Mouse (Mus musculus): ENCODE results near the gene Syt1. TPM values are rescaled to one million over a fixed set of nuclear protein-coding genes. Genes with fewer than 3 reads are reported as not detected.

The Syt1 gene
- polyA plus RNA-seq, 1 experiment from 2014 or later: 109 TPM

GRCm38 (mm10) chr10:108569568-108570139, 441.1 kb downstream of the Syt1 start:
- no peaks in the 10 kb centered on the region for H3K27me3 ChIP-seq (replicated peaks; ENCODE audit: control insufficient read depth, insufficient read depth, low read length)
- no peaks in the 10 kb centered on the region for H3K9me3 ChIP-seq (ENCODE audit: control insufficient read depth, low read length)
- no peak overlapping the region for H3K9ac ChIP-seq (replicated peaks; ENCODE audit: low read depth, low read length)
- no peak for ATAC-seq
- H3K36me3 ChIP-seq (ENCODE audit: control insufficient read depth, insufficient read depth): no peaks in the 10 kb centered on the region
- H3K4me2 ChIP-seq (ENCODE audit: low read length): no peak overlapping the region
- no peaks in the 10 kb centered on the region for H3K4me1 ChIP-seq (replicated peaks; ENCODE audit: control insufficient read depth, insufficient read depth, low read length)
- H3K27ac ChIP-seq (ENCODE audit: low read length): no peak overlapping the region
- H3K4me3 ChIP-seq (replicated peaks; ENCODE audit: low read length): no peak overlapping the region
- 58% methylated on average over 6 of the region's 6 CpGs for WGBS

GRCm38 (mm10) chr10:108568925-108569324, 441.9 kb downstream of the Syt1 start:
- Histone ChIP-seq H3K4me1 (replicated peaks; ENCODE audit: control insufficient read depth, insufficient read depth, low read length) (no peaks in the 10 kb centered on the region), H3K27ac (ENCODE audit: low read length) (no peak overlapping the region), H3K27me3 (replicated peaks; ENCODE audit: control insufficient read depth, insufficient read depth, low read length) (no peaks in the 10 kb centered on the region), H3K9ac (replicated peaks; ENCODE audit: low read depth, low read length) (no peak overlapping the region), H3K4me3 (replicated peaks; ENCODE audit: low read length) (no peak overlapping the region), H3K4me2 (ENCODE audit: low read length) (no peak overlapping the region), H3K36me3 (ENCODE audit: control insufficient read depth, insufficient read depth) (no peaks in the 10 kb centered on the region), H3K9me3 (ENCODE audit: control insufficient read depth, low read length) (no peaks in the 10 kb centered on the region)
- ATAC-seq: no peak
- 51% methylated on average over 6 of the region's 6 CpGs for WGBS

GRCm38 (mm10) chr10:108568136-108568535, 442.6 kb downstream of the Syt1 start:
- 15% methylated on average over 8 of the region's 8 CpGs for WGBS
- no peaks in the 10 kb centered on the region for H3K9me3 ChIP-seq (ENCODE audit: control insufficient read depth, low read length)
- no peaks in the 10 kb centered on the region for H3K4me1 ChIP-seq (replicated peaks; ENCODE audit: control insufficient read depth, insufficient read depth, low read length)
- no peak overlapping the region for H3K4me2 ChIP-seq (ENCODE audit: low read length)
- no peaks in the 10 kb centered on the region for H3K27me3 ChIP-seq (replicated peaks; ENCODE audit: control insufficient read depth, insufficient read depth, low read length)
- no peak for ATAC-seq
- no peak overlapping the region for H3K9ac ChIP-seq (replicated peaks; ENCODE audit: low read depth, low read length)
- no peak overlapping the region for H3K4me3 ChIP-seq (replicated peaks; ENCODE audit: low read length)
- H3K36me3 ChIP-seq (ENCODE audit: control insufficient read depth, insufficient read depth): no peaks in the 10 kb centered on the region
- H3K27ac ChIP-seq (ENCODE audit: low read length): no peak overlapping the region

GRCm38 (mm10) chr10:108567456-108567855, 443.3 kb downstream of the Syt1 start:
- Histone ChIP-seq H3K27ac (ENCODE audit: low read length) (no peak overlapping the region), H3K4me2 (ENCODE audit: low read length) (no peak overlapping the region), H3K27me3 (replicated peaks; ENCODE audit: control insufficient read depth, insufficient read depth, low read length) (no peaks in the 10 kb centered on the region), H3K36me3 (ENCODE audit: control insufficient read depth, insufficient read depth) (no peaks in the 10 kb centered on the region), H3K4me3 (replicated peaks; ENCODE audit: low read length) (no peak overlapping the region), H3K9me3 (ENCODE audit: control insufficient read depth, low read length) (no peaks in the 10 kb centered on the region), H3K9ac (replicated peaks; ENCODE audit: low read depth, low read length) (no peak overlapping the region), H3K4me1 (replicated peaks; ENCODE audit: control insufficient read depth, insufficient read depth, low read length) (no peaks in the 10 kb centered on the region)
- ATAC-seq: no peak
- WGBS: 91% methylated on average over 6 of the region's 6 CpGs

GRCm38 (mm10) chr10:108559607-108559908, 451.2 kb downstream of the Syt1 start:
- Histone ChIP-seq H3K9ac (replicated peaks; ENCODE audit: low read depth, low read length) (no peak overlapping the region), H3K9me3 (ENCODE audit: control insufficient read depth, low read length) (no peaks in the 10 kb centered on the region), H3K27ac (ENCODE audit: low read length) (peak overlapping the region; percentile 3; the same call in 1 of the 2 replicates), H3K27me3 (replicated peaks; ENCODE audit: control insufficient read depth, insufficient read depth, low read length) (no peaks in the 10 kb centered on the region), H3K36me3 (ENCODE audit: control insufficient read depth, insufficient read depth) (no peaks in the 10 kb centered on the region), H3K4me2 (ENCODE audit: low read length) (no peak overlapping the region), H3K4me1 (replicated peaks; ENCODE audit: control insufficient read depth, insufficient read depth, low read length) (peaks cover 2% of the 10 kb centered on the region), H3K4me3 (replicated peaks; ENCODE audit: low read length) (no peak overlapping the region)
- WGBS: 50% methylated on average over 2 of the region's 2 CpGs
- peak; percentile 76 for ATAC-seq

- H3K4me1 ChIP-seq (replicated peaks; ENCODE audit: control insufficient read depth, insufficient read depth, low read length): peaks cover 2% of the 10 kb centered on the region
Measured at GRCm38 (mm10) chr10:108558812-108559606, 451.8 kb downstream of the Syt1 start.

GRCm38 (mm10) chr10:108552544-108552943, 458.2 kb downstream of the Syt1 start:
- Histone ChIP-seq H3K9ac (replicated peaks; ENCODE audit: low read depth, low read length) (no peak overlapping the region), H3K27me3 (replicated peaks; ENCODE audit: control insufficient read depth, insufficient read depth, low read length) (no peaks in the 10 kb centered on the region), H3K36me3 (ENCODE audit: control insufficient read depth, insufficient read depth) (no peaks in the 10 kb centered on the region), H3K4me3 (replicated peaks; ENCODE audit: low read length) (no peak overlapping the region), H3K4me1 (replicated peaks; ENCODE audit: control insufficient read depth, insufficient read depth, low read length) (peaks cover 2% of the 10 kb centered on the region; the same call in 1 of the 2 replicates), H3K9me3 (ENCODE audit: control insufficient read depth, low read length) (no peaks in the 10 kb centered on the region), H3K4me2 (ENCODE audit: low read length) (no peak overlapping the region), H3K27ac (ENCODE audit: low read length) (no peak overlapping the region)
- ATAC-seq: peak; percentile 38; the same call in 1 of the 2 replicates
- WGBS: 42% methylated on average over 6 of the region's 6 CpGs

More at GRCm38 (mm10) chr10:108558812-108559606, 451.8 kb downstream of the Syt1 start:
- no peak overlapping the region for H3K4me2 ChIP-seq (ENCODE audit: low read length)
- H3K9ac ChIP-seq (replicated peaks; ENCODE audit: low read depth, low read length): no peak overlapping the region
- no peak overlapping the region for H3K4me3 ChIP-seq (replicated peaks; ENCODE audit: low read length)
- no peaks in the 10 kb centered on the region for H3K27me3 ChIP-seq (replicated peaks; ENCODE audit: control insufficient read depth, insufficient read depth, low read length)
- no peaks in the 10 kb centered on the region for H3K36me3 ChIP-seq (ENCODE audit: control insufficient read depth, insufficient read depth)
- H3K9me3 ChIP-seq (ENCODE audit: control insufficient read depth, low read length): no peaks in the 10 kb centered on the region
- no peak overlapping the region for H3K27ac ChIP-seq (ENCODE audit: low read length)
- 53% methylated on average over 19 of the region's 19 CpGs for WGBS
- ATAC-seq: peak; percentile 83

GRCm38 (mm10) chr10:108545715-108546114, 465.1 kb downstream of the Syt1 start:
- no peak for ATAC-seq
- WGBS: 93% methylated on average over 3 of the region's 3 CpGs
- Histone ChIP-seq H3K4me3 (replicated peaks; ENCODE audit: low read length) (no peak overlapping the region), H3K9me3 (ENCODE audit: control insufficient read depth, low read length) (no peaks in the 10 kb centered on the region), H3K27me3 (replicated peaks; ENCODE audit: control insufficient read depth, insufficient read depth, low read length) (no peaks in the 10 kb centered on the region), H3K36me3 (ENCODE audit: control insufficient read depth, insufficient read depth) (no peaks in the 10 kb centered on the region), H3K4me1 (replicated peaks; ENCODE audit: control insufficient read depth, insufficient read depth, low read length) (no peaks in the 10 kb centered on the region), H3K27ac (ENCODE audit: low read length) (no peak overlapping the region), H3K4me2 (ENCODE audit: low read length) (no peak overlapping the region), H3K9ac (replicated peaks; ENCODE audit: low read depth, low read length) (no peak overlapping the region)

- Histone ChIP-seq H3K4me1 (replicated peaks; ENCODE audit: control insufficient read depth, insufficient read depth, low read length) (no peaks in the 10 kb centered on the region), H3K4me2 (ENCODE audit: low read length) (no peak overlapping the region), H3K27ac (ENCODE audit: low read length) (no peak overlapping the region), H3K36me3 (ENCODE audit: control insufficient read depth, insufficient read depth) (no peaks in the 10 kb centered on the region), H3K9me3 (ENCODE audit: control insufficient read depth, low read length) (no peaks in the 10 kb centered on the region), H3K4me3 (replicated peaks; ENCODE audit: low read length) (no peak overlapping the region), H3K27me3 (replicated peaks; ENCODE audit: control insufficient read depth, insufficient read depth, low read length) (no peaks in the 10 kb centered on the region), H3K9ac (replicated peaks; ENCODE audit: low read depth, low read length) (no peak overlapping the region)
- ATAC-seq: no peak
- WGBS: 88% methylated on average over 9 of the region's 9 CpGs
Measured at GRCm38 (mm10) chr10:108541555-108541954, 469.2 kb downstream of the Syt1 start.

Measured in forebrain, embryonic 16.5 days (tissue).